Mouse (Mus musculus): ENCODE data around the gene Ccdc187. TPM values are rescaled to one million over a fixed set of nuclear protein-coding genes. Genes with fewer than 3 reads are reported as not detected.

Ccdc187 gene
- total RNA-seq, 1 experiment: 0.18 TPM

GRCm38 (mm10) chr2:26329402-26329801 is 35.0 kb upstream of the Ccdc187 start:
- Histone ChIP-seq H3K9ac (ENCODE audit: insufficient read depth, low read depth, low read length, poor library complexity, severe bottlenecking) (no peak overlapping the region), H3K36me3 (ENCODE audit: control insufficient read depth, insufficient read depth, low read length, poor library complexity, severe bottlenecking) (no peaks in the 10 kb centered on the region), H3K4me3 (ENCODE audit: insufficient read depth in 1 of 2, low read depth in 1 of 2, low read length in 2 of 2, poor library complexity in 1 of 2, severe bottlenecking in 1 of 2) (no peak overlapping the region), H3K27ac (ENCODE audit: insufficient read depth, low read depth, low read length, poor library complexity, severe bottlenecking) (no peak overlapping the region), H3K4me1 (ENCODE audit: control insufficient read depth in 2 of 2, insufficient read depth in 2 of 2, low read length in 2 of 2, poor library complexity in 1 of 2) (peaks cover 0 to 12% of the 10 kb centered on the region in 2 experiments; a peak in 1 of 4 replicates), H3K9me3 (ENCODE audit: control insufficient read depth, insufficient read depth, low read depth, low read length) (no peaks in the 10 kb centered on the region)
- in situ Hi-C loops (cut with MboI; ENCODE audit: low sequenced_read_pairs in 2 of 2, unreplicated experiment in 2 of 2): no loop called here
- no peak for TF ChIP-seq MAFK (IDR thresholded peaks at IDR 0.05; ENCODE audit: insufficient read depth, low read depth, low read length)
- no peak for TF ChIP-seq ZNF384 (IDR thresholded peaks at IDR 0.05; ENCODE audit: low read depth, low read length)
- TF ChIP-seq ZC3H11A (IDR thresholded peaks at IDR 0.05; ENCODE audit: borderline replicate concordance, low read depth, low read length): no peak
- no peak for TF ChIP-seq CHD2 (IDR thresholded peaks at IDR 0.05; ENCODE audit: low read depth, low read length)
- TF ChIP-seq HCFC1 (IDR thresholded peaks at IDR 0.05; ENCODE audit: borderline replicate concordance, insufficient read depth, low read length): no peak
- no peak for DNase-seq (ENCODE audit: low read depth, low spot score)

GRCm38 (mm10) chr2:26327852-26328251 is 33.5 kb upstream of the Ccdc187 start:
- DNase-seq (ENCODE audit: low read depth, low spot score): no peak
- peaks cover 0 to 12% of the 10 kb centered on the region in 2 experiments; a peak in 1 of 4 replicates for H3K4me1 ChIP-seq (ENCODE audit: control insufficient read depth in 2 of 2, insufficient read depth in 2 of 2, low read length in 2 of 2, poor library complexity in 1 of 2)
- in situ Hi-C loops (cut with MboI; ENCODE audit: low sequenced_read_pairs in 2 of 2, unreplicated experiment in 2 of 2): no loop called here
- no peak overlapping the region for H3K9ac ChIP-seq (ENCODE audit: insufficient read depth, low read depth, low read length, poor library complexity, severe bottlenecking)
- H3K27ac ChIP-seq (ENCODE audit: insufficient read depth, low read depth, low read length, poor library complexity, severe bottlenecking): no peak overlapping the region
- no peaks in the 10 kb centered on the region for H3K36me3 ChIP-seq (ENCODE audit: control insufficient read depth, insufficient read depth, low read length, poor library complexity, severe bottlenecking)
- no peaks in the 10 kb centered on the region for H3K9me3 ChIP-seq (ENCODE audit: control insufficient read depth, insufficient read depth, low read depth, low read length)
- TF ChIP-seq HCFC1 (IDR thresholded peaks at IDR 0.05; ENCODE audit: borderline replicate concordance, insufficient read depth, low read length) (no peak), ZC3H11A (IDR thresholded peaks at IDR 0.05; ENCODE audit: borderline replicate concordance, low read depth, low read length) (no peak), CHD2 (IDR thresholded peaks at IDR 0.05; ENCODE audit: low read depth, low read length) (no peak), ZNF384 (IDR thresholded peaks at IDR 0.05; ENCODE audit: low read depth, low read length) (no peak), MAFK (IDR thresholded peaks at IDR 0.05; ENCODE audit: insufficient read depth, low read depth, low read length) (no peak)
- H3K4me3 ChIP-seq (ENCODE audit: insufficient read depth in 1 of 2, low read depth in 1 of 2, low read length in 2 of 2, poor library complexity in 1 of 2, severe bottlenecking in 1 of 2): no peak overlapping the region

GRCm38 (mm10) chr2:26325386-26326181 is 31.2 kb upstream of the Ccdc187 start:
- in situ Hi-C loops (cut with MboI; ENCODE audit: low sequenced_read_pairs in 2 of 2, unreplicated experiment in 2 of 2): no loop called here
- Histone ChIP-seq H3K4me3 (ENCODE audit: insufficient read depth in 1 of 2, low read depth in 1 of 2, low read length in 2 of 2, poor library complexity in 1 of 2, severe bottlenecking in 1 of 2) (peak overlapping the region in 1 of 2 experiments; percentile 34; a peak in 1 of 4 replicates), H3K36me3 (ENCODE audit: control insufficient read depth, insufficient read depth, low read length, poor library complexity, severe bottlenecking) (no peaks in the 10 kb centered on the region), H3K4me1 (ENCODE audit: control insufficient read depth in 2 of 2, insufficient read depth in 2 of 2, low read length in 2 of 2, poor library complexity in 1 of 2) (peaks cover 0 to 12% of the 10 kb centered on the region in 2 experiments; a peak in 1 of 4 replicates), H3K27ac (ENCODE audit: insufficient read depth, low read depth, low read length, poor library complexity, severe bottlenecking) (no peak overlapping the region), H3K9me3 (ENCODE audit: control insufficient read depth, insufficient read depth, low read depth, low read length) (no peaks in the 10 kb centered on the region), H3K9ac (ENCODE audit: insufficient read depth, low read depth, low read length, poor library complexity, severe bottlenecking) (peak overlapping the region; percentile 12; the same call in 1 of the 2 replicates)
- DNase-seq (ENCODE audit: low read depth, low spot score): peak; percentile 74
- no peak for TF ChIP-seq HCFC1 (IDR thresholded peaks at IDR 0.05; ENCODE audit: borderline replicate concordance, insufficient read depth, low read length)
- peak; percentile 53 for TF ChIP-seq ZC3H11A (IDR thresholded peaks at IDR 0.05; ENCODE audit: borderline replicate concordance, low read depth, low read length)
- TF ChIP-seq ZNF384 (IDR thresholded peaks at IDR 0.05; ENCODE audit: low read depth, low read length): no peak
- TF ChIP-seq MAFK (IDR thresholded peaks at IDR 0.05; ENCODE audit: insufficient read depth, low read depth, low read length): no peak

GRCm38 (mm10) chr2:26324917-26325316 is 30.6 kb upstream of the Ccdc187 start:
- Histone ChIP-seq H3K27ac (ENCODE audit: insufficient read depth, low read depth, low read length, poor library complexity, severe bottlenecking) (no peak overlapping the region), H3K4me1 (ENCODE audit: control insufficient read depth in 2 of 2, insufficient read depth in 2 of 2, low read length in 2 of 2, poor library complexity in 1 of 2) (peaks cover 0 to 12% of the 10 kb centered on the region in 2 experiments; a peak in 1 of 4 replicates), H3K4me3 (ENCODE audit: insufficient read depth in 1 of 2, low read depth in 1 of 2, low read length in 2 of 2, poor library complexity in 1 of 2, severe bottlenecking in 1 of 2) (peak overlapping the region in 1 of 2 experiments; percentile 34; a peak in 1 of 4 replicates), H3K9ac (ENCODE audit: insufficient read depth, low read depth, low read length, poor library complexity, severe bottlenecking) (no peak overlapping the region), H3K36me3 (ENCODE audit: control insufficient read depth, insufficient read depth, low read length, poor library complexity, severe bottlenecking) (no peaks in the 10 kb centered on the region), H3K9me3 (ENCODE audit: control insufficient read depth, insufficient read depth, low read depth, low read length) (no peaks in the 10 kb centered on the region)
- TF ChIP-seq CHD2 (IDR thresholded peaks at IDR 0.05; ENCODE audit: low read depth, low read length) (no peak), MAFK (IDR thresholded peaks at IDR 0.05; ENCODE audit: insufficient read depth, low read depth, low read length) (no peak), ZC3H11A (IDR thresholded peaks at IDR 0.05; ENCODE audit: borderline replicate concordance, low read depth, low read length) (no peak), HCFC1 (IDR thresholded peaks at IDR 0.05; ENCODE audit: borderline replicate concordance, insufficient read depth, low read length) (no peak), ZNF384 (IDR thresholded peaks at IDR 0.05; ENCODE audit: low read depth, low read length) (no peak)
- DNase-seq (ENCODE audit: low read depth, low spot score): no peak
- in situ Hi-C loops (cut with MboI; ENCODE audit: low sequenced_read_pairs in 2 of 2, unreplicated experiment in 2 of 2): loop anchor here in 1 of 2 experiments (25.0 kb wide), 1 partner anchor 237 kb away; no protein-coding TSS in a partner anchor
